Mouse (Mus musculus) megakaryocyte, embryonic 14.5 days (primary cell): ENCODE results near the gene Vav2.

Experiments
- FLI1 ChIP-seq: IDR thresholded peaks from 2 replicates; pipeline ENCODE4 v1.6.1; 2012; ENCODE audit warnings: low read length, inconsistent platforms, mixed read lengths
- GATA1 ChIP-seq: IDR thresholded peaks from 3 replicates; pipeline ENCODE4 v1.6.1; 2012; ENCODE audit warnings: mixed read lengths, low read length, inconsistent platforms, borderline replicate concordance

GRCm38 (mm10) chr2:27405094-27405884, 21.5 kb downstream of the Vav2 start:
- no peak for TF ChIP-seq GATA1
- TF ChIP-seq FLI1 = no peak
